In the genomic region with DNA sequence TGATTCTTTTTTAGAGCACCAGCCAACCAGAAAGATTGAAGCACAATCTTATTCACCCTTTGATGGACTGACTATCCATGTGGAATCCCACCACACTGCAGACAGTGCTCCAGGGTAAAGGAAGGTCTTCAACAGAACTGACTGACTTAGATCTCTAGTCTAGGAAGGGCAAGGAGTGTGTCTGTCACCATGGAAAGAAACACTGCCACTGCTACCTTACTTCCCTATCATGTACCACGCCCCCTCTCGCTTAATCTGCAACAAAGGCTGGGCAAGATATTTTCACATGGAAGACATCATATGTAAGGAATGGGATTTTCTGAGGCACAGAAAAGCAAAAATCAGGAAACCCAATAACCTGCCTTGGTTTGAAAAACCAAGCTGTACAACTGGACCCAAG, we compare ENCODE assay signal across 20 mouse cellular contexts. TPM values are rescaled to one million over a fixed set of nuclear protein-coding genes. Genes with fewer than 3 reads are reported as not detected.
DNase-seq lines count a peak whose midpoint lies in the region; ATAC-seq lines count a peak whose summit lies in the region.
"Had no signal": no experiment of that assay in that cellular context is flagged by ENCODE, and none has a peak within 500 bp of the region (broad histone marks: within the 10 kb centered on the region; RNA-seq: fewer than 3 reads in every experiment).

No protein-coding gene starts in this region.

- no peak overlapping the region for H3K4me3 ChIP-seq in midbrain, embryonic 11.5 days (ENCODE audit: low read depth, low read length)
- no peak overlapping the region for H3K4me3 ChIP-seq in midbrain, embryonic 16.5 days (ENCODE audit: low read depth, low read length)

- no peaks in the 10 kb centered on the region for H3K4me1 ChIP-seq in midbrain, embryonic 11.5 days (ENCODE audit: control insufficient read depth, insufficient read depth, low read length)
- peaks cover 11% of the 10 kb centered on the region for H3K4me1 ChIP-seq in midbrain, embryonic 16.5 days (ENCODE audit: control insufficient read depth, insufficient read depth, low read length)

- H3K27me3 ChIP-seq in midbrain, embryonic 11.5 days (ENCODE audit: control insufficient read depth, insufficient read depth, low read length) = no peaks in the 10 kb centered on the region; the same call in 1 of the 2 replicates
- H3K27me3 ChIP-seq in midbrain, embryonic 16.5 days (ENCODE audit: control insufficient read depth, insufficient read depth, low read depth, low read length) = no peaks in the 10 kb centered on the region
- H3K27me3 ChIP-seq: CH12.LX had no signal

- H3K36me3 ChIP-seq in midbrain, embryonic 11.5 days (ENCODE audit: control insufficient read depth, insufficient read depth, low read length) = no peaks in the 10 kb centered on the region
- no peaks in the 10 kb centered on the region for H3K36me3 ChIP-seq in midbrain, embryonic 16.5 days (ENCODE audit: control insufficient read depth, insufficient read depth, low read length)
- H3K36me3 ChIP-seq: G1E had no signal

- H3K9me3 ChIP-seq in midbrain, embryonic 11.5 days (ENCODE audit: control insufficient read depth, low read length) = no peaks in the 10 kb centered on the region
- no peaks in the 10 kb centered on the region for H3K9me3 ChIP-seq in midbrain, embryonic 16.5 days (replicated peaks; ENCODE audit: control insufficient read depth, low read length, poor library complexity, severe bottlenecking)

- no peak overlapping the region for H3K4me2 ChIP-seq in midbrain, embryonic 11.5 days
- H3K4me2 ChIP-seq in midbrain, embryonic 16.5 days (ENCODE audit: low read length) = no peak overlapping the region

- 97% methylated on average over 2 of the region's 2 CpGs for WGBS in midbrain, embryonic 11.5 days
- 93% methylated on average over 2 of the region's 2 CpGs for WGBS in midbrain, embryonic 16.5 days

- H3K9ac ChIP-seq in midbrain, embryonic 11.5 days (ENCODE audit: low read length) = no peak overlapping the region
- H3K9ac ChIP-seq in midbrain, embryonic 16.5 days (ENCODE audit: low read depth, low read length) = no peak overlapping the region

- peak; percentile 53 for DNase-seq in heart, adult 11 months
- no peak for DNase-seq in heart, adult 18-20 months
- peak; percentile 75 for DNase-seq in midbrain, embryonic 11.5 days (ENCODE audit: low spot score, missing footprints)
- DNase-seq: adrenal gland, adult 2 months; adrenal gland, adult 8-10 months; adrenal gland, postnatal 10 days; adrenal gland, postnatal 14 days; adrenal gland, postnatal 25 days; adrenal gland, postnatal 36 days; B cell, adult 2 months; cerebellum, adult 11 months; cerebellum, adult 11-12 months; cerebellum, adult 18-20 months had no signal

- ATAC-seq in midbrain, embryonic 11.5 days (ENCODE audit: low FRiP score) = no peak
- ATAC-seq in midbrain, embryonic 16.5 days = no peak
- ATAC-seq: activated CD4-positive, CD25-positive, alpha-beta regulatory T cell, adult 4 months; CD4-positive, CD25-positive, alpha-beta regulatory T cell, adult 4 months; Patski had no signal

- H3K27ac ChIP-seq in midbrain, embryonic 11.5 days (ENCODE audit: low read depth, low read length) = no peak overlapping the region
- no peak overlapping the region for H3K27ac ChIP-seq in midbrain, embryonic 16.5 days (ENCODE audit: low read length)

RNA-seq across cellular contexts. Expression of a gene that starts 16.9 kb away (rescaled TPM):
- total RNA-seq in heart, adult 18-20 months (2021) = 10 to 100 TPM; 14.6 to 19.6 TPM
- 28.6 and 29.7 TPM in 2 replicates for polyA plus RNA-seq in midbrain, embryonic 11.5 days (2014; fragmentation: Nextera tagmentation; extraction: Ambion mirVana)
- 59.7 and 69.0 TPM in 2 replicates for polyA plus RNA-seq in midbrain, embryonic 16.5 days (2015; fragmentation: Nextera tagmentation; extraction: Ambion mirVana)
- total RNA-seq: MEL had no signal
- polyA plus RNA-seq: G1E had no signal

Comparison
In these comparisons a context has a peak if more than half of its experiments do, and no peak if none do; other contexts are left out.
1. DNase-seq: peak in heart, adult 11 months (single experiment) and midbrain, embryonic 11.5 days (single experiment); none in heart, adult 18-20 months (0 of 2).